Mouse (Mus musculus) gastrocnemius, adult 8-10 months (tissue): ENCODE data around the gene Asb7. TPM values are rescaled to one million over a fixed set of nuclear protein-coding genes. Genes with fewer than 3 reads are reported as not detected.

Experiments
- DNase-seq, 2 experiments: peaks; one replicate each; pipeline ENCODE4 v3.0.0; 2022; ENCODE audit warnings: low spot score in 2 of 2
- total RNA-seq, 4 experiments: library from RNA; stranded (reverse); gene quantifications; 2 replicates each; pipeline ENCODE4 v1.2.4; 2022

Asb7 gene
- total RNA-seq: 10 to 100 TPM in 1 of 4 experiments, 1 to 10 TPM in 3; 7.1 to 10.8 (median 9.2) TPM

- DNase-seq: no peak
Observed at GRCm38 (mm10) chr7:66689294-66689619, at the start of gene Asb7. TSS of gene Asb7 (minus strand) at chr7:66689596.

DNA sequence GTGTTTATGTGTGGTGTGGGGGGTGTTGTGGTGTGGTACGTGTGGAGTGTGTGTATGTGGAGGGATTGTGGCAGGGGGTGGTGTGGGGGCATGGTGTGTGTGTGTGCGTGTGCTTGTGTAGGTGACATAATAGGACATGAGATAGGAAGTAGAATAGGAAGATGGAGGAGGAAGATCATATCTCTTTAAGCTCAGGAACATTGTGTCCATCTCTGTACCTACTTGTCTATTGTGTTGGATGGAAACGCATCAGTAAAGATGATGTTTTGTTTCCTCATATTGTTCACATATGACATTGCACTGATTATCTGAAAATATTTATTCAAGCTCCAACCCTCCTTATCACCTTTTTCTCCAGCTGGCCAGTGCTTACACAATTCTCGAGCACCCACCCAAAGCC is 48.0 kb upstream of the Asb7 start:
- DNase-seq: no peak

- no peak for DNase-seq
Observed at GRCm38 (mm10) chr7:66734993-66735392, 45.6 kb upstream of the Asb7 start.

- no peak for DNase-seq
Observed at GRCm38 (mm10) chr7:66734466-66734865, 45.1 kb upstream of the Asb7 start.

GRCm38 (mm10) chr7:66733882-66734281 is 44.5 kb upstream of the Asb7 start:
- DNase-seq: no peak

DNA sequence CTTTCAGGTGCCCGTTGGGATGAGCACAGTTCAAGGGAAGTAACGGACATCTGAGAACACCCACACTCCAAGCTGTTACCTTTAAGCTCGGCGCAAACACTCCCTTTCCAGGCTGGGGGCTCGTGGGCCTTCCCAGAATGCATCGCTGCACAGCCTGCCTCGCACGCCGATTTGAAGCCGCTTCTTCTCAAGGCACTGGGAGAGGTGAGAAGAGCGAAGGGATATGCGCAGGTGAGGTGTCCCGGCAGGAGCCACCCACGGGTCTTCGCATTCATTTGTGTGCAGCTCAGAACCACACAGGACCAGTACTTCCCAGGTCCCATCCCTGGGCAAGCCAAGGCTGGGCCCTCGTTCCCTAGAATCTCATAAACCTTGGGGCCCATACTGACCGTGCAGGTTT is 44.0 kb upstream of the Asb7 start:
- DNase-seq: no peak

DNA sequence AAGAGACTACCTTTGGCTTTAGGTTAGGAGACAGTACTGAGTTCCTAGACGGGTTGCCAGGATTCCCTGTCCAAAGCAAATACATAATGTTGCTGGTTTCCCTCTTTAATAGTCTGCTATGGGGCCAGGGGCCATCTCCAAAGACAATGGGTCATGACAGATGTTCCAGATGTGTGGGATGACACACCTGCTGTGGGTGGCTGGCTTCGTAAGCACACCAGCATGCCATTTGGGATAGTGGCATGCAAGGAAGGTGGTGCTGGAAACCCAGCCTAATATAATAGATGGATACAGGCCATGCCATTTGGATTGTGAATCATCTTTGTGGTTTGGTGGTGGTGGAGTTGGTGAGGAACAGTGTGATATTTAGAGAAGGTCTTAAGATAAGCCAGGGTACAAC is 39.8 kb upstream of the Asb7 start:
- no peak for DNase-seq

GRCm38 (mm10) chr7:66728072-66728471 is 38.7 kb upstream of the Asb7 start:
- DNase-seq: no peak

DNA sequence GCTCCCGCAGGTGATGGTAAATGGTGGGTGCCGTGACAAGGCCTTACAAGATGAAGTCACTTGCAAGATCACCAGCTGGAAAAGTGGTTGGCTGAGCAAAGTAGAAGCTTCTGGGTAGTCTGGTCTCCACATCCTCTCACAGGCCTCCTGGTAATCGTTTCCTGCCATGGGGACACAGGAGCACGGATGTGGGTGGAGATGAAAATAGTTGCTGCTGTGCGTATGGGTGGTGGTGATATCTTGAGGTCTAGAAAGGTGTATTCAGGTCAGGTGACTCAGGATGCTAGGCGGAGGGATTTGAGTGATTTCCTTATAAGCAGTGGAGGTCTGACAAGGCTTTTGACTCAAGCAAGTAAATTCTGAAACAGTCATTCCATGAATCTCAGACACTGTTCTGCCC is 35.6 kb upstream of the Asb7 start:
- no peak for DNase-seq

- DNase-seq: no peak
Observed at GRCm38 (mm10) chr7:66724514-66724913, 35.1 kb upstream of the Asb7 start.

DNA sequence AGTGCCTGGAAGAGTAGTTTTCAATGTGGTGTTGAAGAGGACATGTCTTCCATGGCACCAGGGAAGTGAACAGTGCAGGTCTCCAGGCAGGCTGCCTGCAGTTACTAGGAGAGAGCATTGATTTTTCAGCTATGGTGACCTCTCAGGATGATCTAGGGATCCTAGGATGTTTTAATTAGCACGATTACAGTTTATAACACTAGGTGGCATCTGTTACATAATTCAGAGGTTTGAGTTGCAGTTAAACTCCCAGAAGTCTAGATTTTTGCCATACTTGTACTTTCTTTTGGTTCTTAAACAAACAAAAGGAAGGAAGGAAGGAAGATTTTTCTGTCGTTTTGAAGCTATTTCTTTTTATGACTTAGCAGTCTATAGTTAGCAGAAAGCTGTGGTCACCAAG is 21.8 kb upstream of the Asb7 start:
- DNase-seq: no peak

DNA sequence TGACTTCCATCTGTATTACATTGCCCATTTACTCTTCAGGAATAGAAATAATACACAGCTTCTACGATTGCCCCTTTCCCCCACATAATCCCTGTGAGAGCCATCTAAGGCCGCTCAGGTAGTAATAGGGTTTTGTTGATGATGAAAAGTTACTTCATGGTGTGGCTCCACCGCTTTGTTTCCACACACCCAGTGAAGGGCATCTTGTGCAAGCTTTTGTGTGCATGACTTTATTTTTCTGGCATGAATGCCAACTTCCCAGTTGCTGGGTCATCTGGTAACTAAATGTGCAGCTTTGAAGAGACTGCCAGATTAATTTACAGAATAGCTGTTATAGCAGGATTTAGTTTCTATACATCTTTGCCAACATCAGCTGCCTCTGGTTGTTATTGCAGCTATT is 15.2 kb upstream of the Asb7 start:
- DNase-seq: no peak

GRCm38 (mm10) chr7:66702721-66703120 is 13.3 kb upstream of the Asb7 start:
- DNase-seq: no peak

- DNase-seq: no peak
Observed at GRCm38 (mm10) chr7:66694467-66694866, 5.1 kb upstream of the Asb7 start.

- DNase-seq: peak; percentile 97 to 98
Observed at GRCm38 (mm10) chr7:66689620-66690360, 394 bp upstream of the Asb7 start, which contains the start of gene Lins1. TSS of gene Lins1 (plus strand) at chr7:66689889.

- DNase-seq: no peak
Observed at GRCm38 (mm10) chr7:66688721-66689120, 675 bp downstream of the Asb7 start.

- no peak for DNase-seq
Observed at GRCm38 (mm10) chr7:66682119-66682863, 7.1 kb downstream of the Asb7 start.

GRCm38 (mm10) chr7:66675800-66676199 is 13.6 kb downstream of the Asb7 start:
- no peak for DNase-seq

GRCm38 (mm10) chr7:66667064-66667463 is 22.3 kb downstream of the Asb7 start:
- no peak for DNase-seq

GRCm38 (mm10) chr7:66663548-66663947 is 25.8 kb downstream of the Asb7 start:
- no peak for DNase-seq

GRCm38 (mm10) chr7:66661572-66661971 is 27.8 kb downstream of the Asb7 start:
- DNase-seq: peak; percentile 62 to 71

DNA sequence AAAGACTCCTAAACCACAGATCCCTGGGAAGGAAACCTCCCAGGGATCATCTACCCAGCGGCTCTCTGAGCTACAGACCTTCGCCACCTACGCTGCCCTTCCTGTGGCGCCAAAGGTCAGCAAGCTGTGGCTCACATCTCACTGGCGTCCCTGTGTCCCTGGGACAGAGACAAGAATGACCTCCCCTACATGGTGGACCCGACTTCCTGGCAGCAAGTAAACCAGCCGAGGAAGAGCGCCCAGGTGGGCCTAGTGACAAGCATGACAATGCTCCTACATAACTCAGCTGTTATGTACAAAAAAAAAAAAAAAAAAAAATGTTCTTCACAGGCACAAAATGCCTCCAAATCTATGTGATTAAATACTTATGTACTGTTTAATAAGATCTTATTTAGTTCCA is 28.4 kb downstream of the Asb7 start:
- no peak for DNase-seq

GRCm38 (mm10) chr7:66660291-66660690 is 29.1 kb downstream of the Asb7 start:
- no peak for DNase-seq
